Mouse (Mus musculus): ENCODE measurements at regions not wholly inside any gene's neighbourhood (a gene's known extent, or its start where the extent isn't known, plus 50 kb on each side); places are given as distances from the start of the nearest gene placed in this dataset.

GRCm38 (mm10) chr6:51094304-51094703 lies 338.2 kb upstream of the Nfe2l3 start:
- TF ChIP-seq POLR2A (IDR thresholded peaks at IDR 0.05; ENCODE audit: low read depth, low read length) (no peak), CTCF (IDR thresholded peaks at IDR 0.05; ENCODE audit: extremely low read depth, insufficient read depth, insufficient read length, insufficient replicate concordance) (no peak)
